Mouse (Mus musculus): ENCODE results near the gene Arel1. TPM values are rescaled to one million over a fixed set of nuclear protein-coding genes. Genes with fewer than 3 reads are reported as not detected.

Gene Arel1
- polyA plus RNA-seq, 1 experiment from 2014 or later = 32.6 TPM

- WGBS = 94% methylated on average over 9 of the region's 9 CpGs
- Histone ChIP-seq H3K36me3 (peaks cover 85% of the 10 kb centered on the region), H3K27me3 (no peaks in the 10 kb centered on the region), H3K4me3 (no peak overlapping the region), H3K4me2 (no peak overlapping the region), H3K4me1 (replicated peaks) (no peaks in the 10 kb centered on the region), H3K9ac (no peak overlapping the region), H3K27ac (no peak overlapping the region), H3K9me3 (no peaks in the 10 kb centered on the region)
- no peak for ATAC-seq (ENCODE audit: low FRiP score)
Observed at GRCm38 (mm10) chr12:84944813-84945553, 25.7 kb downstream of the Arel1 start.

- Histone ChIP-seq H3K27me3 (no peaks in the 10 kb centered on the region), H3K4me1 (replicated peaks) (no peaks in the 10 kb centered on the region), H3K27ac (no peak overlapping the region), H3K4me2 (no peak overlapping the region), H3K9me3 (no peaks in the 10 kb centered on the region), H3K4me3 (no peak overlapping the region), H3K36me3 (peaks cover 85% of the 10 kb centered on the region), H3K9ac (no peak overlapping the region)
- no peak for ATAC-seq (ENCODE audit: low FRiP score)
- 97% methylated on average over 4 of the region's 4 CpGs for WGBS
Observed at GRCm38 (mm10) chr12:84944150-84944812, 26.4 kb downstream of the Arel1 start.

GRCm38 (mm10) chr12:84943006-84943952, 27.4 kb downstream of the Arel1 start:
- ATAC-seq (ENCODE audit: low FRiP score) = no peak
- Histone ChIP-seq H3K27me3 (no peaks in the 10 kb centered on the region), H3K36me3 (peaks cover 86% of the 10 kb centered on the region), H3K9me3 (no peaks in the 10 kb centered on the region), H3K27ac (no peak overlapping the region), H3K4me3 (no peak overlapping the region), H3K9ac (no peak overlapping the region), H3K4me1 (replicated peaks) (no peaks in the 10 kb centered on the region), H3K4me2 (no peak overlapping the region)
- WGBS = 93% methylated on average over 21 of the region's 21 CpGs

- Histone ChIP-seq H3K4me3 (no peak overlapping the region), H3K9me3 (no peaks in the 10 kb centered on the region), H3K4me2 (no peak overlapping the region), H3K27ac (no peak overlapping the region), H3K4me1 (replicated peaks) (no peaks in the 10 kb centered on the region), H3K27me3 (no peaks in the 10 kb centered on the region), H3K36me3 (peaks cover 78% of the 10 kb centered on the region), H3K9ac (no peak overlapping the region)
- ATAC-seq (ENCODE audit: low FRiP score) = no peak
- 96% methylated on average over 13 of the region's 13 CpGs for WGBS
Observed at GRCm38 (mm10) chr12:84941717-84942116, 29.0 kb downstream of the Arel1 start.

GRCm38 (mm10) chr12:84940343-84940742, 30.4 kb downstream of the Arel1 start:
- no peak for ATAC-seq (ENCODE audit: low FRiP score)
- H3K27me3 ChIP-seq = no peaks in the 10 kb centered on the region
- peaks cover 74% of the 10 kb centered on the region for H3K36me3 ChIP-seq
- H3K9ac ChIP-seq = no peak overlapping the region
- H3K27ac ChIP-seq = no peak overlapping the region
- no peak overlapping the region for H3K4me2 ChIP-seq
- H3K4me1 ChIP-seq (replicated peaks) = no peaks in the 10 kb centered on the region
- no peak overlapping the region for H3K4me3 ChIP-seq
- H3K9me3 ChIP-seq = no peaks in the 10 kb centered on the region
- WGBS = 97% methylated on average over 7 of the region's 7 CpGs

- Histone ChIP-seq H3K9me3 (no peaks in the 10 kb centered on the region), H3K4me3 (no peak overlapping the region), H3K27me3 (no peaks in the 10 kb centered on the region), H3K9ac (no peak overlapping the region), H3K4me1 (replicated peaks) (no peaks in the 10 kb centered on the region), H3K4me2 (no peak overlapping the region), H3K27ac (no peak overlapping the region), H3K36me3 (peaks cover 74% of the 10 kb centered on the region)
- no peak for ATAC-seq (ENCODE audit: low FRiP score)
- WGBS = 93% methylated on average over 7 of the region's 7 CpGs
Observed at GRCm38 (mm10) chr12:84939117-84939516, 31.6 kb downstream of the Arel1 start.

GRCm38 (mm10) chr12:84935343-84935742, 35.4 kb downstream of the Arel1 start:
- Histone ChIP-seq H3K4me3 (no peak overlapping the region), H3K4me1 (replicated peaks) (no peaks in the 10 kb centered on the region), H3K27me3 (no peaks in the 10 kb centered on the region), H3K9ac (no peak overlapping the region), H3K9me3 (no peaks in the 10 kb centered on the region), H3K4me2 (no peak overlapping the region), H3K27ac (no peak overlapping the region), H3K36me3 (peaks cover 79% of the 10 kb centered on the region)
- ATAC-seq (ENCODE audit: low FRiP score) = no peak
- 88% methylated on average over 5 of the region's 5 CpGs for WGBS

GRCm38 (mm10) chr12:84932210-84932609, 38.5 kb downstream of the Arel1 start:
- Histone ChIP-seq H3K27me3 (no peaks in the 10 kb centered on the region), H3K4me1 (replicated peaks) (no peaks in the 10 kb centered on the region), H3K36me3 (peaks cover 84% of the 10 kb centered on the region), H3K4me2 (no peak overlapping the region), H3K4me3 (no peak overlapping the region), H3K27ac (no peak overlapping the region), H3K9ac (no peak overlapping the region), H3K9me3 (no peaks in the 10 kb centered on the region)
- WGBS = 98% methylated on average over 6 of the region's 6 CpGs
- ATAC-seq (ENCODE audit: low FRiP score) = no peak

- Histone ChIP-seq H3K4me3 (no peak overlapping the region), H3K27me3 (no peaks in the 10 kb centered on the region), H3K36me3 (peaks cover 94% of the 10 kb centered on the region), H3K4me2 (no peak overlapping the region), H3K27ac (no peak overlapping the region), H3K9me3 (no peaks in the 10 kb centered on the region), H3K4me1 (replicated peaks) (no peaks in the 10 kb centered on the region), H3K9ac (no peak overlapping the region)
- whole genome bisulfite sequencing = 94% methylated on average over 6 of the region's 6 CpGs
- no peak for ATAC-seq (ENCODE audit: low FRiP score)
Observed at GRCm38 (mm10) chr12:84926542-84926941, 44.2 kb downstream of the Arel1 start.

GRCm38 (mm10) chr12:84924324-84924723, 46.4 kb downstream of the Arel1 start:
- no peak overlapping the region for H3K9ac ChIP-seq
- ATAC-seq (ENCODE audit: low FRiP score) = no peak
- no peak overlapping the region for H3K4me2 ChIP-seq
- H3K4me1 ChIP-seq (replicated peaks) = no peaks in the 10 kb centered on the region
- no peak overlapping the region for H3K27ac ChIP-seq
- H3K27me3 ChIP-seq = no peaks in the 10 kb centered on the region
- H3K4me3 ChIP-seq = no peak overlapping the region
- peaks cover 93% of the 10 kb centered on the region for H3K36me3 ChIP-seq
- H3K9me3 ChIP-seq = no peaks in the 10 kb centered on the region
- 95% methylated on average over 5 of the region's 5 CpGs for WGBS

GRCm38 (mm10) chr12:84921881-84922419, 48.8 kb downstream of the Arel1 start:
- Histone ChIP-seq H3K4me3 (no peak overlapping the region), H3K27ac (no peak overlapping the region), H3K4me2 (no peak overlapping the region), H3K4me1 (replicated peaks) (no peaks in the 10 kb centered on the region), H3K9me3 (no peaks in the 10 kb centered on the region), H3K9ac (no peak overlapping the region), H3K27me3 (no peaks in the 10 kb centered on the region), H3K36me3 (peaks cover 91% of the 10 kb centered on the region)
- ATAC-seq (ENCODE audit: low FRiP score) = no peak
- 59% methylated on average over 8 of the region's 8 CpGs for WGBS

- 87% methylated on average over 6 of the region's 6 CpGs for WGBS
- H3K27ac ChIP-seq = no peak overlapping the region
- H3K9ac ChIP-seq = no peak overlapping the region
- H3K27me3 ChIP-seq = no peaks in the 10 kb centered on the region
- H3K4me3 ChIP-seq = no peak overlapping the region
- ATAC-seq (ENCODE audit: low FRiP score) = no peak
- no peaks in the 10 kb centered on the region for H3K9me3 ChIP-seq
- H3K4me1 ChIP-seq (replicated peaks) = no peaks in the 10 kb centered on the region
- no peak overlapping the region for H3K4me2 ChIP-seq
- peaks cover 81% of the 10 kb centered on the region for H3K36me3 ChIP-seq
Observed at GRCm38 (mm10) chr12:84918809-84919208, 51.9 kb downstream of the Arel1 start.

All from hindbrain, embryonic 13.5 days (tissue).